Mouse (Mus musculus) c-Kit-positive CD71-negative TER-119-negative erythroid progenitor cells, embryonic 14.5 days (primary cell): Measurements from ENCODE around the gene Exo1.

ENCODE experiments used
- DNase-seq: peaks from one replicate; pipeline ENCODE4 v3.0.0-alpha.2; 2013; ENCODE audit warnings: low read depth

Exo1 gene

GRCm38 (mm10) chr1:175950851-175951250 is 70.5 kb downstream of the Exo1 start:
- DNase-seq, result no peak

GRCm38 (mm10) chr1:175961786-175962185 is 81.4 kb downstream of the Exo1 start:
- DNase-seq, result no peak
